Mouse (Mus musculus) CH12.LX (cell line): ENCODE results near the gene Cdk16. TPM values are rescaled to one million over a fixed set of nuclear protein-coding genes. Genes with fewer than 3 reads are reported as not detected.
A peak's percentile ranks its signal among the peaks of the same experiment; 100 is the strongest.

Experiments
- DNase-seq: peaks from one replicate; pipeline ENCODE4 v3.0.0-alpha.2; 2013; ENCODE audit errors: extremely low read depth
- H3K27ac ChIP-seq: 2 replicates; pipeline ENCODE4 v1.5.1; 2012; ENCODE audit warnings: low read depth, mild to moderate bottlenecking, control low read depth, moderate library complexity; ENCODE audit not compliant: insufficient read depth
- H3K27me3 ChIP-seq: replicated peaks from 2 replicates; pipeline ENCODE3; 2012; ENCODE audit warnings: inconsistent platforms
- H3K36me3 ChIP-seq, 2 experiments: replicated peaks in 1 of 2; 2 replicates each; pipeline versions ENCODE3 to v1.6.1; 2012; ENCODE audit warnings: inconsistent platforms in 1 of 2, low read length in 1 of 2, mild to moderate bottlenecking in 1 of 2, mixed read lengths in 1 of 2, moderate library complexity in 1 of 2; ENCODE audit not compliant: control insufficient read depth in 1 of 2, insufficient read depth in 1 of 2
- H3K4me1 ChIP-seq, 2 experiments: 2 replicates each; pipeline ENCODE4 v1.6.1; 2012; ENCODE audit warnings: inconsistent platforms in 1 of 2, moderate library complexity in 1 of 2; ENCODE audit not compliant: insufficient read depth in 2 of 2, control insufficient read depth in 1 of 2
- H3K4me2 ChIP-seq: 2 replicates; pipeline ENCODE4 v1.6.1; 2012; ENCODE audit warnings: low read depth, mild to moderate bottlenecking, control low read depth; ENCODE audit not compliant: poor library complexity, insufficient read depth, severe bottlenecking
- H3K4me3 ChIP-seq, 3 experiments: fragments of 150-350 bp in 1 of 3; sonication (generic) in 1 of 3; replicated peaks in 1 of 3; 2 replicates each; pipeline versions ENCODE3 to v1.5.1; 2011 to 2012; ENCODE audit warnings: low read depth in 2 of 3, low read length in 2 of 3, mild to moderate bottlenecking in 2 of 3, moderate library complexity in 2 of 3, control low read depth in 1 of 3, improper control_type of control experiment in 1 of 3, inconsistent platforms in 1 of 3, mixed read lengths in 1 of 3; ENCODE audit not compliant: poor library complexity in 1 of 3
- H3K79me2 ChIP-seq: replicated peaks from 2 replicates; pipeline ENCODE4 v1.6.1; 2012; ENCODE audit warnings: mild to moderate bottlenecking, moderate library complexity; ENCODE audit not compliant: control insufficient read depth, poor library complexity, insufficient read depth, severe bottlenecking; ENCODE audit errors: extremely low read depth
- H3K9ac ChIP-seq: 2 replicates; pipeline ENCODE4 v1.6.1; 2012; ENCODE audit warnings: low read depth, mild to moderate bottlenecking, control low read depth, moderate library complexity; ENCODE audit not compliant: insufficient read depth
- H3K9me3 ChIP-seq: replicated peaks from 2 replicates; pipeline ENCODE3; 2012; ENCODE audit warnings: low read length, inconsistent platforms, mixed read lengths
- CHD1 ChIP-seq: IDR thresholded peaks from 2 replicates; pipeline ENCODE4 v1.6.1; 2012; ENCODE audit warnings: low read depth, low read length, improper control_type of control experiment, inconsistent platforms
- CHD2 ChIP-seq: IDR thresholded peaks from 2 replicates; pipeline ENCODE4 v1.6.1; 2011; ENCODE audit warnings: low read length, improper control_type of control experiment
- CTCF ChIP-seq, 2 experiments: IDR thresholded peaks in 1 of 2; conservative IDR thresholded peaks in 1 of 2; 2 replicates each; pipeline ENCODE4 v1.5.1; 2011 to 2012; ENCODE audit warnings: low read depth in 2 of 2, low read length in 2 of 2, improper control_type of control experiment in 1 of 2, inconsistent platforms in 1 of 2, mild to moderate bottlenecking in 1 of 2, moderate library complexity in 1 of 2
- ELF1 ChIP-seq: IDR thresholded peaks from 2 replicates; pipeline ENCODE4 v1.6.1; 2014; ENCODE audit warnings: low read depth, mild to moderate bottlenecking, inconsistent platforms, low read length, improper control_type of control experiment
- HCFC1 ChIP-seq: IDR thresholded peaks from 2 replicates; pipeline ENCODE4 v1.6.1; 2012; ENCODE audit warnings: low read depth, mild to moderate bottlenecking, inconsistent platforms, low read length, improper control_type of control experiment
- JUND ChIP-seq: conservative IDR thresholded peaks from 2 replicates; pipeline ENCODE4 v1.6.1; 2011; ENCODE audit warnings: low read depth, low read length, improper control_type of control experiment
- MAFK ChIP-seq: IDR thresholded peaks from 2 replicates; pipeline ENCODE4 v1.6.1; 2011; ENCODE audit warnings: low read length, improper control_type of control experiment; ENCODE audit not compliant: insufficient replicate concordance
- MAZ ChIP-seq: IDR thresholded peaks from 2 replicates; pipeline ENCODE4 v1.6.1; 2012; ENCODE audit warnings: low read depth, mild to moderate bottlenecking, inconsistent platforms, low read length, improper control_type of control experiment, moderate library complexity
- MEF2A ChIP-seq: IDR thresholded peaks from 2 replicates; pipeline ENCODE4 v1.6.1; 2014; ENCODE audit warnings: low read depth, mild to moderate bottlenecking, inconsistent platforms, low read length, improper control_type of control experiment, borderline replicate concordance
- MYC ChIP-seq: IDR thresholded peaks from 2 replicates; pipeline ENCODE4 v1.6.1; 2011; ENCODE audit warnings: low read depth, mild to moderate bottlenecking, improper control_type of control experiment, low read length
- NELFE ChIP-seq: IDR thresholded peaks from 2 replicates; pipeline ENCODE4 v1.6.1; 2011; ENCODE audit warnings: low read depth, low read length, improper control_type of control experiment
- NRF1 ChIP-seq: IDR thresholded peaks from 2 replicates; pipeline ENCODE4 v1.6.1; 2014; ENCODE audit warnings: low read depth, mild to moderate bottlenecking, inconsistent platforms, low read length, improper control_type of control experiment, moderate library complexity
- POLR2A ChIP-seq: IDR thresholded peaks from 2 replicates; pipeline ENCODE4 v1.6.1; 2011; ENCODE audit warnings: low read depth, mild to moderate bottlenecking, improper control_type of control experiment, low read length
- POLR2AphosphoS2 ChIP-seq: IDR thresholded peaks from 2 replicates; pipeline ENCODE4 v1.6.1; 2011; ENCODE audit warnings: low read depth, low read length, improper control_type of control experiment
- RAD21 ChIP-seq: IDR thresholded peaks from 2 replicates; pipeline ENCODE4 v1.6.1; 2011; ENCODE audit warnings: low read depth, mild to moderate bottlenecking, low read length, improper control_type of control experiment, moderate library complexity
- RCOR1 ChIP-seq: conservative IDR thresholded peaks from 2 replicates; pipeline ENCODE4 v1.6.1; 2012; ENCODE audit warnings: low read depth, mild to moderate bottlenecking, inconsistent platforms, low read length, improper control_type of control experiment
- SIN3A ChIP-seq: IDR thresholded peaks from 2 replicates; pipeline ENCODE4 v1.6.1; 2012; ENCODE audit warnings: low read length, improper control_type of control experiment, inconsistent platforms
- TCF12 ChIP-seq: IDR thresholded peaks from 2 replicates; pipeline ENCODE4 v1.6.1; 2014; ENCODE audit warnings: low read depth, mild to moderate bottlenecking, inconsistent platforms, low read length, improper control_type of control experiment
- USF1 ChIP-seq: IDR thresholded peaks from 2 replicates; pipeline ENCODE4 v1.6.1; 2014; ENCODE audit warnings: low read depth, mild to moderate bottlenecking, inconsistent platforms, low read length, improper control_type of control experiment
- ZC3H11A ChIP-seq: IDR thresholded peaks from 2 replicates; pipeline ENCODE4 v1.6.1; 2012; ENCODE audit warnings: low read depth, mild to moderate bottlenecking, inconsistent platforms, low read length, improper control_type of control experiment
- ZMIZ1 ChIP-seq: IDR thresholded peaks from 2 replicates; pipeline ENCODE4 v1.6.1; 2012; ENCODE audit warnings: low read depth, mild to moderate bottlenecking, inconsistent platforms, low read length, improper control_type of control experiment
- dilution Hi-C: fragments of 300-500 bp; cut with MboI; formaldehyde crosslinking; loops from 2 replicates; pipeline ENCODE4 v1.14.3; 2020; ENCODE audit warnings: low sequenced_read_pairs; ENCODE audit not compliant: extremely low pct_unique_long_range_greater_than_20kb, extremely low pct_ligation_motif_present
- in situ Hi-C: fragments of 300-500 bp; cut with MboI; formaldehyde crosslinking; loops from 3 replicates; pipeline ENCODE4 v1.14.3; 2019; ENCODE audit warnings: low sequenced_read_pairs, low pct_ligation_motif_present, low pct_unique_long_range_greater_than_20kb, mixed read lengths
- polyA plus RNA-seq: library from polyadenylated mRNA; unstranded; fragments of >175 nt; gene quantifications from 2 replicates; pipeline ENCODE4 v1.2.1, GENCODE M21; 2012; ENCODE audit warnings: low read depth; ENCODE audit not compliant: insufficient read length
- total RNA-seq, 2 experiments: library from RNA; depleted of rRNA; stranded (reverse); fragments of 300-350 nt in 1 of 2; fragments of >200 nt in 1 of 2; gene quantifications; 2 replicates each; pipeline ENCODE4 v1.2.3; 2012 to 2014

Cdk16 gene
- total and polyA plus RNA-seq, 3 experiments = 11.1 to 27.0 (median 18.5) TPM

DNA sequence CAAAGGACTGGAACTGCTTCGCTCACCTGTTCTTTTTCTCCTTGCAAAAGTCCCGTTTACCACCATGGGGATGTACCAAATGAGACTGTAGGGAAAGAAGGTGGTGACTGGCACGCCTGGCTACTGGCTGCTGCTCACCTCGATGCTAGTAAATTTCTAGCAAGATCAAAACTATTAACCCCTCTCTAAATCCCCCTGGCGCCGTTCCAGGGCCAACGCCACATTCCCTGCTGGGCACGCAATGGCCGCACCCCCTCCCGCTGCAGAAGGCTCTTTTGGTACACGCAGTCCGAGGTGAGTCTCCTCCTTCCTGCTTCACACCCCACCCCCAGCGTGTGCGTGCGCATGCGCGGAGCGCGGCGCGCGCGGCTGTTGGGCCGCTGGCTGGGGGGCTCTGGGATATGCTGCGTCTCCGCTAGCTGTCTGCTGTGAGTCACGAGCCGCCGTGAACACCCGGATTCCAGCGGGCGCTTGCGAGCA is 354 bp downstream of the Cdk16 start:
- Histone ChIP-seq H3K9me3 (no peaks in the 10 kb centered on the region), H3K4me2 (peak overlapping the region; percentile 55; the same call in 1 of the 2 replicates), H3K4me1 (peaks cover 0 to 19% of the 10 kb centered on the region in 2 experiments; a peak in 3 of 4 replicates), H3K79me2 (peaks cover 30% of the 10 kb centered on the region), H3K4me3 (peak overlapping the region; percentile 68 to 88 (median 80)), H3K27ac (peak overlapping the region; percentile 58), H3K9ac (peak overlapping the region; percentile 99), H3K36me3 (peaks cover 8 to 34% of the 10 kb centered on the region in 2 experiments), H3K27me3 (no peaks in the 10 kb centered on the region)
- peak; percentile 66 for DNase-seq
- in situ Hi-C loops = no loop called here
- dilution Hi-C loops = no loop called here
- TF ChIP-seq RAD21 = no peak
- TF ChIP-seq ZMIZ1 = 0 out of 2 replicates have a peak, but pooled peaks have one; percentile 33
- TF ChIP-seq JUND = no peak
- peak; percentile 95 for TF ChIP-seq NRF1
- TF ChIP-seq POLR2A = peak; percentile 79
- peak; percentile 39; the same call in 1 of the 2 replicates for TF ChIP-seq TCF12
- peak; percentile 52 for TF ChIP-seq HCFC1
- TF ChIP-seq POLR2AphosphoS2 = no peak
- peak; percentile 70 for TF ChIP-seq NELFE
- TF ChIP-seq CHD2 = no peak
- no peak for TF ChIP-seq MAZ
- peak; percentile 79 for TF ChIP-seq ELF1
- peak; percentile 75; the same call in 1 of the 2 replicates for TF ChIP-seq CHD1

DNA sequence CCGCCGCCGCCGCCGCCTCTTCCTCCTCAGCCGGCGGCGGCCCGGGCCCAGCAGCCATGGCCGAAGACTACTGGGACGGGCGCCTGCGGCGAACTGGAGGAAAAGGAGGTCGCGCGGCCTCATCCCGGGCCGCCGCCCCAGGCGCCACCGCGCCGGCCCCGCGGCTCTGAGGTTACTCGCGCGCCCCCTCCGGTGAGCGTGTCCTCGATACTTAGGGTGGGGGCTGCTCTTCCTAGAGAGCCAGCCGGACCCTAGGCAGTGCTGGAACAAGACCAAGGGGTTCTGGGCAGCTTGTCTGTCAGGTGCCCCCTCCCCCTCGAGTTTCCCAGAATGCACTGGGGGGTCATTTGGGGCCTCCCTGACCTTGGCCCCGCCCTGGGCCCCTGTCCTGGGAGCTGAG is 861 bp downstream of the Cdk16 start:
- H3K4me2 ChIP-seq = no peak overlapping the region
- no peak for TF ChIP-seq ZC3H11A
- peak; percentile 36 for TF ChIP-seq SIN3A
- TF ChIP-seq MAFK = no peak
- no peak for TF ChIP-seq POLR2AphosphoS2
- TF ChIP-seq NELFE = no peak; the same call in 1 of the 2 replicates
- no peak for TF ChIP-seq ZMIZ1
- no peak for TF ChIP-seq MEF2A
- no peak for TF ChIP-seq MYC
- TF ChIP-seq RCOR1 = no peak
- TF ChIP-seq MAZ = 0 out of 2 replicates have a peak, but pooled peaks have one; percentile 26
- TF ChIP-seq USF1 = no peak
- TF ChIP-seq HCFC1 = peak; percentile 8; the same call in 1 of the 2 replicates
- peak in 1 of 2 experiments; percentile 22; a peak in 1 of 4 replicates for TF ChIP-seq CTCF (conservative IDR thresholded peaks at IDR 0.05 in 1 of 2, IDR thresholded peaks at IDR 0.05 in 1 of 2; ENCODE audit: low read depth in 2 of 2, low read length in 2 of 2)
- TF ChIP-seq RAD21 = no peak
- DNase-seq = peak; percentile 41
- H3K27ac ChIP-seq = peak overlapping the region; percentile 58
- H3K4me1 ChIP-seq = peaks cover 0 to 19% of the 10 kb centered on the region in 2 experiments; a peak in 3 of 4 replicates
- peaks cover 10 to 36% of the 10 kb centered on the region in 2 experiments for H3K36me3 ChIP-seq
- H3K27me3 ChIP-seq = no peaks in the 10 kb centered on the region
- dilution Hi-C loops (no loop called here), in situ Hi-C loops (no loop called here)
- H3K4me3 ChIP-seq = peak overlapping the region; percentile 68 to 88 (median 80)
- H3K9me3 ChIP-seq = no peaks in the 10 kb centered on the region
- peaks cover 30% of the 10 kb centered on the region for H3K79me2 ChIP-seq
- peak overlapping the region; percentile 99 for H3K9ac ChIP-seq
